Mouse (Mus musculus) lung, embryonic 16.5 days (tissue): ENCODE data around the gene Naglu. TPM values are rescaled to one million over a fixed set of nuclear protein-coding genes. Genes with fewer than 3 reads are reported as not detected.

Experiments
- ATAC-seq: fragments of 200-750 bp; cut with Nextera tagmentation; 2 replicates; pipeline ENCODE4 v1.8.0; 2017; ENCODE audit warnings: low read depth, mild to moderate bottlenecking, moderate library complexity
- H3K27ac ChIP-seq: fragments of 300-500 bp; sonication (generic); 2 replicates; pipeline ENCODE4 v1.5.1; 2014; ENCODE audit warnings: mild to moderate bottlenecking, control low read depth, low read length
- H3K27me3 ChIP-seq: fragments of 300-500 bp; sonication (generic); 2 replicates; pipeline ENCODE4 v1.6.1; 2014; ENCODE audit warnings: low read depth, low read length, mixed read lengths; ENCODE audit not compliant: control insufficient read depth, insufficient read depth
- H3K36me3 ChIP-seq: fragments of 300-500 bp; sonication (generic); 2 replicates; pipeline ENCODE4 v1.6.1; 2014; ENCODE audit warnings: low read length; ENCODE audit not compliant: control insufficient read depth, insufficient read depth
- H3K4me1 ChIP-seq: fragments of 300-500 bp; sonication (generic); replicated peaks from 2 replicates; pipeline ENCODE4 v1.6.1; 2014; ENCODE audit warnings: low read length, mixed read lengths; ENCODE audit not compliant: control insufficient read depth, insufficient read depth
- H3K4me2 ChIP-seq: fragments of 300-500 bp; sonication (generic); 2 replicates; pipeline ENCODE4 v1.6.1; 2014; ENCODE audit warnings: low read depth, low read length, control low read depth
- H3K4me3 ChIP-seq: fragments of 300-500 bp; sonication (generic); 2 replicates; pipeline ENCODE4 v1.5.1; 2014; ENCODE audit warnings: mild to moderate bottlenecking, low read length, control low read depth
- H3K9ac ChIP-seq: fragments of 300-500 bp; sonication (generic); 2 replicates; pipeline ENCODE4 v1.6.1; 2014; ENCODE audit warnings: low read length, control low read depth
- H3K9me3 ChIP-seq: fragments of 300-500 bp; sonication (generic); 2 replicates; pipeline ENCODE4 v1.6.1; 2016; ENCODE audit warnings: low read length; ENCODE audit not compliant: control insufficient read depth
- WGBS: fragments of 180-500 bp; shearing (Covaris S2); extraction: QIAGEN DNeasy Blood & Tissue Kit; methylation state at CpG from one replicate; pipeline ENCODE4 v1.1.7; 2014; 5-methylcytosine and 5-hydroxymethylcytosine counted together
- polyA plus RNA-seq: library from polyadenylated mRNA; unstranded; fragments of >200 nt; fragmentation: Nextera tagmentation; extraction: Ambion mirVana; gene quantifications from 2 replicates; pipeline ENCODE4 v1.2.1, GENCODE M21; 2015

Gene Naglu
- polyA plus RNA-seq, 1 experiment from 2014 or later = 20.6 TPM

DNA sequence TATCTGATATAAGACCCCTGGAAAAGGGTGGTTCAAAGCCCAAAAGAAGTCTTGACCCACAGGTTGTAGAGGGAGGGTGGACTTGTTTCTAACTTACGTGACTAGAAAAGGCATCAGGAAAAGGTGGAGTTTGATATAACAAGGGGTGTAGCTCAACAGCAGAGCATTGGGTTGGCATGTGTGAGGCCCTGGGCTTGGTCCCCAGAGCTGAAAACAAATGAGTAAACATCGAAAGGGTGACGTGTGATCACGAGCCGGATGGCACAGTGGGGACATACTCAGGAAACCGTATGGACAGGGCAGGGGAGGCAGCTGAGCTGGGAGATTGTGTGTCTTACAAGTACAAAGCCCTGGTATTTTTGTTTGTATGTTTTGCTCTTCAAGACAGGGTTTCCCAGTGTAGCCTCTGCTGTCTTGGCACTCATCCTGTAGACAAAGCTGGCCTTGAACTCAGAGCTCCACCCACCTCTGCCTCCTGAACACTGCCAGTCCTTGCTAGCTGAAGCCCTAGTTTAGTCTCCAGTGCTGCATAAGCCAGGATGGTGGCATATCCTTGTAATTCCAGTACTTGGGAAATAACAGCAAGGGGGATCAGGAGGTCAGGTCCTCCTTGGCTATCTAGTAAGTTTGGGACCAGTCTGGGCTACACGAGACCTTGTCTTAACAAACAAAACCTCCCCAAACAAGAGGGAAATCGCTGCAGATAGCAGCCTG, 35.0 kb upstream of the Naglu start:
- no peak for ATAC-seq
- no peak overlapping the region for H3K4me2 ChIP-seq
- peaks cover 29% of the 10 kb centered on the region for H3K36me3 ChIP-seq
- H3K4me3 ChIP-seq = no peak overlapping the region
- H3K27me3 ChIP-seq = no peaks in the 10 kb centered on the region
- 83% methylated on average over 8 of the region's 8 CpGs for WGBS
- H3K4me1 ChIP-seq = no peaks in the 10 kb centered on the region
- H3K9me3 ChIP-seq = no peaks in the 10 kb centered on the region
- no peak overlapping the region for H3K9ac ChIP-seq
- no peak overlapping the region for H3K27ac ChIP-seq

DNA sequence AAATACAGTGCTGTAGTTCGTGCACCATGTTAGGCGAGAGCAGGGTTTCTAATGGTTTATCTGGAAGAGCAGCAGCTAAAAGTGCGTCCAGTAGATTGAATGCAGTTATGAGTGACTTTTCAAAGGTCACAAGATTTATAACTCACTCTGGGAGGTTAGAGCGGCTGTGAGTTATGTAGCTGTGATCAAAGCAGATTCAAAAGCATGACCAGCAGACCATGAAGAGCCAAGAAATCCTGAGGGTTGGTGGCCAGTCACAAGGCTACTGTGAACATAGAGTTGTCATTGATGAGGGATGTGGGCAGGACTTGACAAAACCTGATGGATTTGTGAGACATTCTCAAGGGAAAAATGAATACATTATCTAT, 34.5 kb upstream of the Naglu start:
- no peak overlapping the region for H3K9ac ChIP-seq
- 88% methylated on average over 4 of the region's 4 CpGs for WGBS
- no peak for ATAC-seq
- H3K36me3 ChIP-seq = peaks cover 34% of the 10 kb centered on the region
- no peak overlapping the region for H3K27ac ChIP-seq
- no peak overlapping the region for H3K4me3 ChIP-seq
- H3K4me2 ChIP-seq = no peak overlapping the region
- H3K4me1 ChIP-seq = no peaks in the 10 kb centered on the region
- no peaks in the 10 kb centered on the region for H3K27me3 ChIP-seq
- no peaks in the 10 kb centered on the region for H3K9me3 ChIP-seq

DNA sequence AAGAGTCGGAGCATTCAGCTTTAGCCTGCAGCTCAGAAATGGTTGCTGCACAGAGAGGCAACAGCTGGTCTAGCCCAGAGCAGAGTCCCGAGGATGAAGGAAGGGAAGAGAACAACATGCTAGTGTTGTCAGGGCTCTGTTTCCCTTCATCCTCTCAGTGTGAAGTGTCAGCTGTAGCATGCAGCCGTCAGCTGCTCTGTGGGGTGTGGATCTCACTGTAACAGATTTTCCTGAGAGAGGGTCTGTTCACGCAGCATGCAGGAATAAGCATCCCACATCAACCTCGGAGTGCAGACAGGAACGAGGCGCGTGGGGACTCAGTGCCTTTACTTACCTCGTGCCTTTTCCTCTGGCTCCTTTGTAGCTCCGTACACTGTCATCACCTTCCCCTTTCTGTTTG, 32.0 kb upstream of the Naglu start:
- WGBS = 83% methylated on average over 10 of the region's 10 CpGs

DNA sequence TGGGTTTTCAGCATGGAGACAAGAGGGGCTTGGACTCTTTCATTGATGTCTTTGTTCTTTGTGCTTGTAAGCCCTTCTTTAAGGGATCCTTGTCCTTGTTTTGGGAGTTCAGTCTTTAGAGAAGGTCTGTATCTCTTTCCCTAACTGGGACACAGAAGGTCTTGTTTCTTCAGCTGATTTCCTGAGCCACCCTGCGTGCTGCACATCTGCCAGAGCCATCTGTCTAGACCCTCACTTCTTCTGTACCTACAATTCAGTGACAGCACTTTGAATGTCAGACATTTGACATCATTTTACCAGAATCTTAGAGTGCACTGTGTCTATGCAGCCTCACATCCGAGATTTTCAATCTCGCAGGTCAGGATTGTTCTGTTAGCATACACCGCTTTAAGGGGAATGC, 24.0 kb upstream of the Naglu start:
- H3K4me1 ChIP-seq = no peaks in the 10 kb centered on the region

More for the DNA sequence above, 32.0 kb upstream of the Naglu start:
- no peaks in the 10 kb centered on the region for H3K9me3 ChIP-seq
- no peak overlapping the region for H3K4me2 ChIP-seq
- no peaks in the 10 kb centered on the region for H3K4me1 ChIP-seq
- peaks cover 38% of the 10 kb centered on the region for H3K36me3 ChIP-seq
- ATAC-seq = no peak
- H3K4me3 ChIP-seq = no peak overlapping the region
- no peaks in the 10 kb centered on the region for H3K27me3 ChIP-seq
- H3K27ac ChIP-seq = no peak overlapping the region
- no peak overlapping the region for H3K9ac ChIP-seq

DNA sequence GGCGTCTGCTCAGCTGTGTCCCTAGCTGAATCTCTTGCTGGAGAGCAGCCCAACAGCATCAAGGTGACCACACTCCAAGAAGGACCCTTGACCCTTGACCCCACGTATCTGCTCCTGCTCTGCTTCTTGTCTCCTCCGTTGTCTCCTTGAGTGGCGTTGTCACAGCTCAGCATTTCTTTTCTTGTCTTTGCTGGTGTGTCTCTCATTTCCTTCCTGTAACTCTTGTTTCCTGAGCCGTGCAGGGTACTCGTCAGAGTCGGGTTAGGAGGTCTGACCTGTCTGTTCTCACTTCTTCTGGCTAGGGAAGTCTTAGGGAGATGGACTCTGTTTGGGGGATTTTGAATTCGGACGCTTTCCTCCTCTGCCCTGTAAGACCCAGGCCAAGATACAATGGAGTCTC, 23.4 kb upstream of the Naglu start:
- Histone ChIP-seq H3K27ac (no peak overlapping the region), H3K9ac (no peak overlapping the region), H3K4me1 (no peaks in the 10 kb centered on the region), H3K27me3 (no peaks in the 10 kb centered on the region), H3K9me3 (no peaks in the 10 kb centered on the region), H3K36me3 (peaks cover 44% of the 10 kb centered on the region), H3K4me3 (no peak overlapping the region), H3K4me2 (no peak overlapping the region)
- no peak for ATAC-seq
- 49% methylated on average over 9 of the region's 9 CpGs for WGBS

More for the DNA sequence above, 24.0 kb upstream of the Naglu start:
- H3K4me2 ChIP-seq = no peak overlapping the region
- H3K9ac ChIP-seq = no peak overlapping the region
- no peak for ATAC-seq
- no peak overlapping the region for H3K27ac ChIP-seq
- H3K4me3 ChIP-seq = no peak overlapping the region
- WGBS = 88% methylated on average over 4 of the region's 4 CpGs
- H3K27me3 ChIP-seq = no peaks in the 10 kb centered on the region
- no peaks in the 10 kb centered on the region for H3K9me3 ChIP-seq
- peaks cover 43% of the 10 kb centered on the region for H3K36me3 ChIP-seq

DNA sequence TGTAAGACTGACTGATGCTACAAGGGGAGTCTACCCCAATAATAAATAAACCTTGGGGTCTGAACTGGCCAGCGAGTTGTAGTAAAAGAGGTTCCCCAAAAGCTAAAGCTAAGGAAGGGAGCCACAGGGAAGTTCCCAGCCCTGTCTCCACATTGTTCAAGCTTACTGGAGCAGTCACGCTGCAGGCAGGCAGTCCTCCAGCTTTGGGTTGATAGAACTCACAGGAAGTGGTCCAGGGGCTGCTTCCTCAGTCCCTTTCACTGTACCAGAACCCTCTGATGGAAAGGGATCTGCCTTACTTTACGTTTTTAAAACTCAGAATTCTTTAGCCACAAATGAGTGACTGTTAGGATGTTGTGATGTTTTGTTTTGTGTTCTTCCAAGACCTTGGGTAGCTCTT, 22.3 kb upstream of the Naglu start:
- no peak for ATAC-seq
- 74% methylated on average over 3 of the region's 3 CpGs for WGBS
- Histone ChIP-seq H3K4me1 (peaks cover 2% of the 10 kb centered on the region), H3K4me2 (no peak overlapping the region), H3K27me3 (no peaks in the 10 kb centered on the region), H3K27ac (no peak overlapping the region), H3K9me3 (no peaks in the 10 kb centered on the region), H3K36me3 (peaks cover 40% of the 10 kb centered on the region), H3K4me3 (no peak overlapping the region), H3K9ac (no peak overlapping the region)

DNA sequence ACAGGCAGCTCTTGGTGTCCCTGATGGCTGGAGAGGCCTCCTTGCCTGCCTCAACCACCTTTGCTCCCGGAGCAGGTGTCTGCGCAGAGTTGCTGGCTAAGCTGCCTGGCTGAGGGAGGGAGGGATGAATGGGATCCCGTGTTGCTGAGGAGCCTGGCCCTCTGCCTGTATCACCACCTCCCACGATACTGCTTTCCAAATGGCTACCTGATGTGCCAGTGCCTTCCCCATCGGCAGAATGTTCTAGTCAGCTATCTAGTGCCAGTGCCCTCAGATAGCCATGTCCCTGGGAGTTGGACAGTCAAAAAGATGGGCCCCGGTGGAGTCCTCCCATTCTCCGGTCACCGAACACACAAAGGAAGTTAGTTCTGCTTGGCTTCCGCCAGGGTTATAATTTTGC, 19.5 kb upstream of the Naglu start:
- H3K4me2 ChIP-seq = no peak overlapping the region
- 88% methylated on average over 9 of the region's 9 CpGs for WGBS
- H3K9me3 ChIP-seq = peaks cover 2% of the 10 kb centered on the region; the same call in 1 of the 2 replicates
- ATAC-seq = no peak
- H3K27me3 ChIP-seq = no peaks in the 10 kb centered on the region
- H3K4me3 ChIP-seq = no peak overlapping the region
- no peak overlapping the region for H3K9ac ChIP-seq
- H3K27ac ChIP-seq = no peak overlapping the region
- peaks cover 12% of the 10 kb centered on the region for H3K4me1 ChIP-seq
- peaks cover 26% of the 10 kb centered on the region for H3K36me3 ChIP-seq

DNA sequence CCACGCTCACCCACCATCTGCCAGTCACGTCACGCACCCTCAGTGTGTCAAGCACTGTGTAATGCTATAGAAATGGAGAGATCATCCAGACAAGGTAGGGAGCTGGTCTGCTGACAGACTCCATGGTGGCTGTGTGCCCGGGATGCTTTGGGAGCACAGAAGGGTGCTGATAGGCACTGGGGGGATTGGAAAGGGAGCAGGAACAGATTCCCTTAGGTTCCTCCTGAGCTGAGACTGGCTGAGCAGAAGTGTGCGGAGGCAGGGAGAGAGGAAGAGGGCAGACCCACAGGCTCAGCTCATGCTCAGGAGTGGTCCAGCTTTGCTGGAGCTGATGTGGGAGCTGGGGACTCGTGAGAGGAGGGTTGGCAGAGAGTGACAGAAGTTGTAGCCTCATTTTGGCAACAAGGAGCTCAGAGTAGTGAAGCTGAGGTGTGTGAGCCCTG, 18.7 kb upstream of the Naglu start:
- Histone ChIP-seq H3K36me3 (peaks cover 24% of the 10 kb centered on the region), H3K27me3 (no peaks in the 10 kb centered on the region), H3K4me3 (no peak overlapping the region), H3K4me1 (peaks cover 18% of the 10 kb centered on the region), H3K9ac (no peak overlapping the region), H3K9me3 (peaks cover 2% of the 10 kb centered on the region; the same call in 1 of the 2 replicates), H3K4me2 (no peak overlapping the region), H3K27ac (no peak overlapping the region)
- no peak for ATAC-seq
- 84% methylated on average over 6 of the region's 6 CpGs for WGBS

DNA sequence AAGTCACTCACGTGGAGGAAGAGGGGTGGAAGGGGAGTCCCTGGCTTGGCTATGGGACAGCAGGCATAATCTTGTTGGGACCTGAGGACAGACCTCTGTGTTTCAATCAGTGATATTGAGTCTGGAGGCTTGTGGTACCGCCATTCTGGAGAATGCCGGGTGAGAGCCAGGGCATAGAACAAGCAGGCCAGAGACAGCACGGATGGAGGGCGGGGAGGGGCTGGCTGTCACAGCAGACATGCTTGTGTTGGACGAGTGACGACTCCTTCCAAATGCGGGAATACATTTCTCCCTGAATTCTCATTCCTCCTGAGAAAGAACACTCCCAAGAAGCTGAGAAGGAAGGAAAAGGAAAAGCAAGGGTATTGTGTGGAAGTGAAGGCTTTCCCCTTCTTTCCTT, 18.2 kb upstream of the Naglu start:
- Histone ChIP-seq H3K36me3 (peaks cover 20% of the 10 kb centered on the region), H3K4me3 (no peak overlapping the region), H3K4me2 (no peak overlapping the region), H3K27me3 (no peaks in the 10 kb centered on the region), H3K9me3 (peaks cover 2% of the 10 kb centered on the region; the same call in 1 of the 2 replicates), H3K27ac (no peak overlapping the region), H3K4me1 (peaks cover 23% of the 10 kb centered on the region), H3K9ac (no peak overlapping the region)
- WGBS = 76% methylated on average over 8 of the region's 8 CpGs
- no peak for ATAC-seq
